Mouse (Mus musculus): ENCODE measurements around the gene Tctex1d2. TPM values are rescaled to one million over a fixed set of nuclear protein-coding genes. Genes with fewer than 3 reads are reported as not detected.

The Tctex1d2 gene
- total and polyA plus RNA-seq, 3 experiments: not detected

GRCm38 (mm10) chr16:32382901-32383300 is 36.6 kb upstream of the Tctex1d2 start:
- no peaks in the 10 kb centered on the region for H3K27me3 ChIP-seq (replicated peaks)

GRCm38 (mm10) chr16:32384885-32385284 is 34.6 kb upstream of the Tctex1d2 start:
- no peak for DNase-seq (ENCODE audit: extremely low read depth)
- in situ Hi-C loops (cut with MboI; ENCODE audit: low pct_ligation_motif_present, low pct_unique_long_range_greater_than_20kb, low sequenced_read_pairs): no loop called here
- Histone ChIP-seq H3K4me1 (ENCODE audit: control insufficient read depth in 1 of 2, insufficient read depth in 2 of 2) (no peaks in the 10 kb centered on the region), H3K27ac (ENCODE audit: insufficient read depth, low read depth) (no peak overlapping the region), H3K79me2 (replicated peaks; ENCODE audit: control insufficient read depth, extremely low read depth, insufficient read depth, poor library complexity, severe bottlenecking) (no peaks in the 10 kb centered on the region), H3K27me3 (replicated peaks) (no peaks in the 10 kb centered on the region), H3K4me3 (replicated peaks in 1 of 3; ENCODE audit: low read depth in 2 of 3, low read length in 2 of 3, poor library complexity in 1 of 3) (no peak overlapping the region), H3K9me3 (replicated peaks; ENCODE audit: low read length) (no peaks in the 10 kb centered on the region), H3K36me3 (replicated peaks in 1 of 2; ENCODE audit: control insufficient read depth in 1 of 2, insufficient read depth in 1 of 2, low read length in 1 of 2) (peaks cover 48 to 88% of the 10 kb centered on the region in 2 experiments), H3K9ac (ENCODE audit: insufficient read depth, low read depth) (no peak overlapping the region), H3K4me2 (ENCODE audit: insufficient read depth, low read depth, poor library complexity, severe bottlenecking) (no peak overlapping the region)
- no peak for TF ChIP-seq TBP (conservative IDR thresholded peaks at IDR 0.05; ENCODE audit: low read depth, low read length)
- TF ChIP-seq ZKSCAN1 (IDR thresholded peaks at IDR 0.05; ENCODE audit: borderline replicate concordance, low read depth, low read length): no peak
- TF ChIP-seq KAT2A (IDR thresholded peaks at IDR 0.05; ENCODE audit: insufficient replicate concordance, low read length): no peak
- TF ChIP-seq SIN3A (IDR thresholded peaks at IDR 0.05; ENCODE audit: low read length): no peak
- TF ChIP-seq POLR2A (IDR thresholded peaks at IDR 0.05; ENCODE audit: low read depth, low read length): no peak
- no peak for TF ChIP-seq NELFE (IDR thresholded peaks at IDR 0.05; ENCODE audit: low read depth, low read length)
- no peak for TF ChIP-seq CHD1 (IDR thresholded peaks at IDR 0.05; ENCODE audit: low read depth, low read length)
- no peak for TF ChIP-seq ZC3H11A (IDR thresholded peaks at IDR 0.05; ENCODE audit: low read depth, low read length)
- no peak for TF ChIP-seq ETS1 (conservative IDR thresholded peaks at IDR 0.05; ENCODE audit: low read depth, low read length)
- TF ChIP-seq MYC (IDR thresholded peaks at IDR 0.05; ENCODE audit: low read depth, low read length): no peak
- no peak for TF ChIP-seq TCF12 (IDR thresholded peaks at IDR 0.05; ENCODE audit: low read depth, low read length)
- no peak for TF ChIP-seq MAZ (IDR thresholded peaks at IDR 0.05; ENCODE audit: low read depth, low read length)
- TF ChIP-seq ZMIZ1 (IDR thresholded peaks at IDR 0.05; ENCODE audit: low read depth, low read length): no peak
- no peak for TF ChIP-seq GABPA (IDR thresholded peaks at IDR 0.05; ENCODE audit: insufficient replicate concordance, low read depth, low read length)
- no peak for TF ChIP-seq BHLHE40 (IDR thresholded peaks at IDR 0.05; ENCODE audit: low read depth, low read length)
- TF ChIP-seq USF2 (conservative IDR thresholded peaks at IDR 0.05; ENCODE audit: low read depth, low read length): no peak
- no peak for TF ChIP-seq ELF1 (IDR thresholded peaks at IDR 0.05; ENCODE audit: low read depth, low read length)
- TF ChIP-seq MEF2A (IDR thresholded peaks at IDR 0.05; ENCODE audit: borderline replicate concordance, low read depth, low read length): no peak
- dilution Hi-C loops (cut with MboI; ENCODE audit: extremely low pct_ligation_motif_present, extremely low pct_unique_long_range_greater_than_20kb, low sequenced_read_pairs): no loop called here

More at GRCm38 (mm10) chr16:32382901-32383300, 36.6 kb upstream of the Tctex1d2 start:
- H3K4me1 ChIP-seq (ENCODE audit: control insufficient read depth in 1 of 2, insufficient read depth in 2 of 2): no peaks in the 10 kb centered on the region
- in situ Hi-C loops (cut with MboI; ENCODE audit: low pct_ligation_motif_present, low pct_unique_long_range_greater_than_20kb, low sequenced_read_pairs) (no loop called here), dilution Hi-C loops (cut with MboI; ENCODE audit: extremely low pct_ligation_motif_present, extremely low pct_unique_long_range_greater_than_20kb, low sequenced_read_pairs) (no loop called here)
- H3K79me2 ChIP-seq (replicated peaks; ENCODE audit: control insufficient read depth, extremely low read depth, insufficient read depth, poor library complexity, severe bottlenecking): no peaks in the 10 kb centered on the region
- H3K9me3 ChIP-seq (replicated peaks; ENCODE audit: low read length): peaks cover 6% of the 10 kb centered on the region
- peaks cover 66 to 91% of the 10 kb centered on the region in 2 experiments for H3K36me3 ChIP-seq (replicated peaks in 1 of 2; ENCODE audit: control insufficient read depth in 1 of 2, insufficient read depth in 1 of 2, low read length in 1 of 2)
- no peak for DNase-seq (ENCODE audit: extremely low read depth)
- no peak for TF ChIP-seq CHD1 (IDR thresholded peaks at IDR 0.05; ENCODE audit: low read depth, low read length)
- no peak for TF ChIP-seq RCOR1 (conservative IDR thresholded peaks at IDR 0.05; ENCODE audit: low read depth, low read length)
- no peak for TF ChIP-seq NRF1 (IDR thresholded peaks at IDR 0.05; ENCODE audit: low read depth, low read length)
- TF ChIP-seq MAX (IDR thresholded peaks at IDR 0.05; ENCODE audit: low read length): no peak
- no peak for TF ChIP-seq CHD2 (IDR thresholded peaks at IDR 0.05; ENCODE audit: low read length)
- TF ChIP-seq HCFC1 (IDR thresholded peaks at IDR 0.05; ENCODE audit: low read depth, low read length): no peak
- TF ChIP-seq TBP (conservative IDR thresholded peaks at IDR 0.05; ENCODE audit: low read depth, low read length): no peak
- TF ChIP-seq PAX5 (IDR thresholded peaks at IDR 0.05; ENCODE audit: low read length): no peak
- TF ChIP-seq BHLHE40 (IDR thresholded peaks at IDR 0.05; ENCODE audit: low read depth, low read length): no peak
- H3K4me3 ChIP-seq (replicated peaks in 1 of 3; ENCODE audit: low read depth in 2 of 3, low read length in 2 of 3, poor library complexity in 1 of 3): no peak overlapping the region
- no peak overlapping the region for H3K4me2 ChIP-seq (ENCODE audit: insufficient read depth, low read depth, poor library complexity, severe bottlenecking)
- H3K27ac ChIP-seq (ENCODE audit: insufficient read depth, low read depth): no peak overlapping the region
- H3K9ac ChIP-seq (ENCODE audit: insufficient read depth, low read depth): no peak overlapping the region
